Mouse (Mus musculus) hindbrain, embryonic 12.5 days (tissue): ENCODE measurements around the gene Epb41. TPM values are rescaled to one million over a fixed set of nuclear protein-coding genes. Genes with fewer than 3 reads are reported as not detected.

Experiments
- ATAC-seq: fragments of 200-750 bp; cut with Nextera tagmentation; 2 replicates; pipeline ENCODE4 v1.8.0; 2017; ENCODE audit warnings: moderate TSS enrichment; ENCODE audit not compliant: low FRiP score
- H3K27ac ChIP-seq: fragments of 300-500 bp; sonication (generic); 2 replicates; pipeline ENCODE4 v1.5.1; 2016; ENCODE audit warnings: mild to moderate bottlenecking
- H3K27me3 ChIP-seq: fragments of 300-500 bp; sonication (generic); 2 replicates; pipeline ENCODE4 v1.6.1; 2016; ENCODE audit warnings: mild to moderate bottlenecking
- H3K36me3 ChIP-seq: fragments of 300-500 bp; sonication (generic); 2 replicates; pipeline ENCODE4 v1.6.1; 2016; ENCODE audit warnings: mild to moderate bottlenecking
- H3K4me1 ChIP-seq: fragments of 300-500 bp; sonication (generic); 2 replicates; pipeline ENCODE4 v1.6.1; 2016
- H3K4me2 ChIP-seq: fragments of 300-500 bp; sonication (generic); replicated peaks from 2 replicates; pipeline ENCODE4 v1.6.1; 2016; ENCODE audit warnings: mild to moderate bottlenecking
- H3K4me3 ChIP-seq: fragments of 300-500 bp; sonication (generic); 2 replicates; pipeline ENCODE4 v1.5.1; 2016; ENCODE audit warnings: mild to moderate bottlenecking
- H3K9ac ChIP-seq: fragments of 300-500 bp; sonication (generic); 2 replicates; pipeline ENCODE4 v1.6.1; 2016; ENCODE audit warnings: mild to moderate bottlenecking, moderate library complexity
- H3K9me3 ChIP-seq: fragments of 300-500 bp; sonication (generic); replicated peaks from 2 replicates; pipeline ENCODE4 v1.6.1; 2016; ENCODE audit warnings: mild to moderate bottlenecking
- WGBS: fragments of 180-500 bp; shearing (Covaris S2); methylation state at CpG from one replicate; pipeline ENCODE4 v1.1.7; 2016; 5-methylcytosine and 5-hydroxymethylcytosine counted together
- polyA plus RNA-seq: library from polyadenylated mRNA; unstranded; fragments of >200 nt; fragmentation: Nextera tagmentation; extraction: Ambion mirVana; gene quantifications from 2 replicates; pipeline ENCODE4 v1.2.1, GENCODE M21; 2016

Gene Epb41
- polyA plus RNA-seq, 1 experiment from 2014 or later = 198 TPM

- Histone ChIP-seq H3K9ac (peak overlapping the region; percentile 62), H3K27me3 (peaks cover 98% of the 10 kb centered on the region), H3K27ac (no peak overlapping the region), H3K4me2 (peak overlapping the region; percentile 82), H3K4me1 (peaks cover 53% of the 10 kb centered on the region), H3K4me3 (peak overlapping the region; percentile 48), H3K9me3 (no peaks in the 10 kb centered on the region), H3K36me3 (peaks cover 20% of the 10 kb centered on the region)
- WGBS = 1% methylated on average over 65 of the region's 76 CpGs
- ATAC-seq = peak; percentile 18; the same call in 1 of the 2 replicates
Observed at GRCm38 (mm10) chr4:131920595-131921351, 154.3 kb downstream of the Epb41 start.

GRCm38 (mm10) chr4:131920141-131920594 lies 155.0 kb downstream of the Epb41 start:
- no peak for ATAC-seq
- peak overlapping the region; percentile 48 for H3K4me3 ChIP-seq
- H3K36me3 ChIP-seq = peaks cover 14% of the 10 kb centered on the region
- H3K27ac ChIP-seq = no peak overlapping the region
- peak overlapping the region; percentile 62 for H3K9ac ChIP-seq
- H3K4me2 ChIP-seq = peak overlapping the region; percentile 82
- peaks cover 98% of the 10 kb centered on the region for H3K27me3 ChIP-seq
- no peaks in the 10 kb centered on the region for H3K9me3 ChIP-seq
- WGBS = under 1% methylated on average over 50 of the region's 51 CpGs
- H3K4me1 ChIP-seq = peaks cover 59% of the 10 kb centered on the region

DNA sequence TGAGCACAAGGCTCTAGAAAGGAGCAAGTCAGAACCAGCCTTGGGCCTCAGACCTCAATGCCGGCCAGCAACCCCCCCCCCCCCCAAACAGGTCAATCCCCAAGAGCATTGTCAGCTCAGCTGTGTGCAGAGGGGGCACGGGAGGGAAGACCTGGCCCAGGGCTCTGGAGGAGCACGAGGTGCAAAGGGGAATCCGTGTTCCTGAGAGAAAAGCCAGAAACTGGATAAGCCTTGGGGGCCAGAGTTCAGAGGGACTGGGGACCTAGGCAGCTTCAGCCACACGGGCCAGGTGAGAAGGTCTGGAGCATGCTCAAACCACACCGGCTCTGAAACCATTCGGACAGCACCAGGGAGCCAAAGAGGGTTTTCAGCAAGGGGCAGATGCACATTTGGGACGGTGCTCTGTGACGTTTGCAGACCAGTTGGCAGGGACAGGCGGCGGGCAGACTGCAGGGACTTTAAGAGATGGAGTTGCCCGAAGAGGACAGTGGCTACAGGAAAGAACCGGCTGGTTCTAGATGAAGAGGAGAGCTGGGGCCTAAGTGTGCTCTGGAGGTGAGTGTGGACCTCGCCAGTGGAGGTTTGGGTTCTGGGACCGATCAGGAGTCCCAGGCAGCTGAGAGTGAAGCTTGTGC lies 155.5 kb downstream of the Epb41 start:
- Histone ChIP-seq H3K9me3 (no peaks in the 10 kb centered on the region), H3K36me3 (peaks cover 8% of the 10 kb centered on the region), H3K27me3 (peaks cover 93% of the 10 kb centered on the region), H3K4me2 (peak overlapping the region; percentile 82; the same call in 1 of the 2 replicates), H3K4me1 (peaks cover 64% of the 10 kb centered on the region), H3K9ac (no peak overlapping the region), H3K4me3 (peak overlapping the region; percentile 48; the same call in 1 of the 2 replicates), H3K27ac (no peak overlapping the region)
- 7% methylated on average over 15 of the region's 15 CpGs for WGBS
- no peak for ATAC-seq

DNA sequence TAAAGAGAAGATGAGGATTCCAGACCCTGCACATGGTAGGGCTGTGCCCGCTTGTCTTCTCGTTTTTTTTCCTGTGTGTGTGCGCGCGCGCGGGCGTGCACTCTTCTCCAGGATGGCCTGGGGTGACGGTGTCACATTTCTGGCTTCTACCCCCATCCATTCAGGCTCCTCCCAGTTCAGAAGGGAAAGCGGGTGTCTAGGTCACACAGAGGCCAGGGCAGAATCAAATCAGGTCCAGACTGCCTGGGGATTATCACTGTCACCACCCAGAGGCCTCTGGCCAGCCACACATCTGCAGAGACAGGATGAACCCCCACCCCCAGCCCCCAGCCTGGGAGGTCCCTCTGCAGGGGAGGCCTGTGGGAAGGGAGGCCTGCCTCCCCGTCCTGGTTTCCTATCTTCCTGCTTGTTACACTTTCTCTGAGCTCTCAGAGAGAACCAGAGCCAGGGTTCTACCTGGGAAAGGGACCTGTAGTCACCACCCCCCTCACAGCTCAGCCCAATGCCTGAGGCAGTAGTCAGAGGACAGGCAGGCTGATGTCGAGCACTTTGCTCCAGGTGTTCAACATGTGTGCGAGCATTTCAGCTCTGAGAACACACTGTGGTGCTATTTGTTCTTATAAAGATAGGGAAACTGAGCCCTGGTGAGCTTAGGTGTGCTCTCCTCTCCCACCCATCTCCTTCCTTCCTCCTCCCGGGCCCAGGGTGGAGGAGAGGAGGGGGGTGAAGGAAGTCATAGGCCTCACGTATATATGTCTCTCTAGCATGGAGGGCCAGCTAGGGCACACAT lies 156.2 kb downstream of the Epb41 start:
- no peak overlapping the region for H3K27ac ChIP-seq
- H3K4me1 ChIP-seq = peaks cover 70% of the 10 kb centered on the region
- no peak overlapping the region; the same call in 1 of the 2 replicates for H3K4me2 ChIP-seq
- no peak for ATAC-seq
- 10% methylated on average over 15 of the region's 15 CpGs for WGBS
- peaks cover 1% of the 10 kb centered on the region; the same call in 1 of the 2 replicates for H3K36me3 ChIP-seq
- no peaks in the 10 kb centered on the region for H3K9me3 ChIP-seq
- peaks cover 90% of the 10 kb centered on the region for H3K27me3 ChIP-seq
- no peak overlapping the region for H3K9ac ChIP-seq
- H3K4me3 ChIP-seq = no peak overlapping the region

GRCm38 (mm10) chr4:131918026-131918533 lies 157.0 kb downstream of the Epb41 start:
- ATAC-seq = no peak
- H3K4me1 ChIP-seq = peaks cover 71% of the 10 kb centered on the region
- H3K27ac ChIP-seq = no peak overlapping the region
- no peak overlapping the region for H3K4me2 ChIP-seq
- peaks cover 90% of the 10 kb centered on the region for H3K27me3 ChIP-seq
- H3K9ac ChIP-seq = no peak overlapping the region
- no peaks in the 10 kb centered on the region for H3K36me3 ChIP-seq
- H3K4me3 ChIP-seq = no peak overlapping the region
- H3K9me3 ChIP-seq = no peaks in the 10 kb centered on the region
- 55% methylated on average over 7 of the region's 7 CpGs for WGBS

DNA sequence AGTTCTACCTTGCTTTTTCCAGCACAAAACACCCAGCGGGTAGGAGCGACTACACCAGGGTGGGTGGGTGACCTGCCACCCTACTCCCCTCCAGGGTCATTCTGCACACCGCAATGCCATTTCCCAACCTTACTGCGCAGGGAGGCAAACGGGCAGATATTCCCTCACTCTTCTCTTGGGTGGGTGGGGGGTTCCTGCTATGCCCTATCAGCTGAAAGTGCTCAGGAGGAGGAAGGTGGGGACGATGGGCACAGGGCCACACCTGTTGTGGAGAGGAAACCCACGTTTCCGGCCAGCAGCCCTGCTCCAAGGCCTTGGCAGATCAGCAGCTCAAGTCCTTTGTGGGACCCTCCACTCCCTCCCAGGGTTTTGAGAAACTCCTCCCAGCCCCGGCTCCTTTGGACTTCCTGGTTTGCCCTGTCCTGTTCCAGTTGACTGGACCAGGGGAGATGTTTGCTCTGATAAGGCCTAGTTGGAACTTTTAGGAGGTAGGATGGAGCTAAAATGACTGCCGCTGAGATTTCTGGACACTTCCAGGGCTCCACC lies 158.0 kb downstream of the Epb41 start:
- no peak overlapping the region for H3K4me2 ChIP-seq
- no peak overlapping the region for H3K9ac ChIP-seq
- no peak for ATAC-seq
- H3K4me3 ChIP-seq = no peak overlapping the region
- peaks cover 64% of the 10 kb centered on the region for H3K4me1 ChIP-seq
- H3K27ac ChIP-seq = no peak overlapping the region
- WGBS = 78% methylated on average over 10 of the region's 10 CpGs
- H3K27me3 ChIP-seq = peaks cover 90% of the 10 kb centered on the region
- H3K9me3 ChIP-seq = no peaks in the 10 kb centered on the region
- no peaks in the 10 kb centered on the region for H3K36me3 ChIP-seq

- no peak for ATAC-seq
- no peak overlapping the region for H3K4me2 ChIP-seq
- H3K36me3 ChIP-seq = no peaks in the 10 kb centered on the region
- peaks cover 89% of the 10 kb centered on the region for H3K27me3 ChIP-seq
- H3K4me3 ChIP-seq = no peak overlapping the region
- no peak overlapping the region for H3K9ac ChIP-seq
- H3K4me1 ChIP-seq = peaks cover 59% of the 10 kb centered on the region
- no peaks in the 10 kb centered on the region for H3K9me3 ChIP-seq
- WGBS = 6% methylated on average over 15 of the region's 15 CpGs
- H3K27ac ChIP-seq = no peak overlapping the region
Observed at GRCm38 (mm10) chr4:131916425-131916824, 158.7 kb downstream of the Epb41 start.

GRCm38 (mm10) chr4:131915821-131916328 lies 159.2 kb downstream of the Epb41 start:
- no peak for ATAC-seq
- Histone ChIP-seq H3K4me2 (peak overlapping the region; percentile 46), H3K9ac (no peak overlapping the region; the same call in 1 of the 2 replicates), H3K4me1 (peaks cover 59% of the 10 kb centered on the region), H3K4me3 (no peak overlapping the region), H3K9me3 (no peaks in the 10 kb centered on the region), H3K27me3 (peaks cover 84% of the 10 kb centered on the region), H3K27ac (no peak overlapping the region), H3K36me3 (no peaks in the 10 kb centered on the region)
- 21% methylated on average over 13 of the region's 13 CpGs for WGBS

GRCm38 (mm10) chr4:131914891-131915469 lies 160.1 kb downstream of the Epb41 start:
- ATAC-seq = no peak
- H3K27me3 ChIP-seq = peaks cover 75% of the 10 kb centered on the region
- peaks cover 59% of the 10 kb centered on the region for H3K4me1 ChIP-seq
- peak overlapping the region; percentile 46 for H3K4me2 ChIP-seq
- peak overlapping the region; percentile 19 for H3K4me3 ChIP-seq
- no peak overlapping the region for H3K27ac ChIP-seq
- no peaks in the 10 kb centered on the region for H3K36me3 ChIP-seq
- WGBS = 2% methylated on average over 31 of the region's 31 CpGs
- no peaks in the 10 kb centered on the region for H3K9me3 ChIP-seq
- H3K9ac ChIP-seq = 0 out of 2 replicates have a peak overlapping the region, but pooled peaks have one; percentile 32

DNA sequence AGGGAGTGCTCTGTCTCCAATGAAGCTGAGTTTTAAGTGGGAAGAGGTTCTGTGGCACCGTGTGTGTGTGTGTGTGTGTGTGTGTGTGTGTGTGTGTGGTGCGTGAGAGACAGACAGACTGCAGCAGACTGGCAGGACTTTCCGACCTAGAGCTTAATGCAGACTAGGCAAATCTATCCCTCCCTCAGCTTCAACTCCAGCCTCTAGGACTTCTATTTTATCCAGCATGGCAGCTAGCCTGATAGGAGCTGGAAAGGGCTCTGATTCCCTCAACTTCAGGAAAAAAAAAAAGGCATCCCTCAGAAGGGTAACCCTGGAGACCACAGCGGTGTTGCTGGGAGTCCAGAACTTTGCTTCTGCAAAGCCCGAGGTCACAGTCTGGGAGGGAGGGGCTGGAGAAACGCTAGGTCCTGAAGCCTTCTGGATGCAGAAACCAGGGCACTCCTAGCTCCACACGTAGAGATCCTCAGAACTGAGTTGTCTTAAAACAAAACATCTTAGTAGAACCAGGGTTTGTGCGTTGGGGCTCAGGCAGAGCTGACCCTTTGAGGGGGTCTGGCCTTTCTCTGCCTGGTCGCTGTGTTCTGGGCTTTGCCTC lies 161.0 kb downstream of the Epb41 start:
- Histone ChIP-seq H3K9ac (no peak overlapping the region), H3K4me2 (no peak overlapping the region), H3K36me3 (no peaks in the 10 kb centered on the region), H3K4me3 (no peak overlapping the region), H3K4me1 (peaks cover 57% of the 10 kb centered on the region), H3K27ac (no peak overlapping the region), H3K9me3 (no peaks in the 10 kb centered on the region), H3K27me3 (peaks cover 67% of the 10 kb centered on the region)
- 5% methylated on average over 9 of the region's 9 CpGs for WGBS
- ATAC-seq = no peak

- no peak overlapping the region for H3K9ac ChIP-seq
- peaks cover 51% of the 10 kb centered on the region for H3K4me1 ChIP-seq
- no peak overlapping the region for H3K4me2 ChIP-seq
- ATAC-seq = no peak
- WGBS = 53% methylated on average over 10 of the region's 10 CpGs
- H3K27me3 ChIP-seq = peaks cover 60% of the 10 kb centered on the region
- no peak overlapping the region for H3K27ac ChIP-seq
- no peak overlapping the region for H3K4me3 ChIP-seq
- H3K9me3 ChIP-seq = no peaks in the 10 kb centered on the region
- H3K36me3 ChIP-seq = no peaks in the 10 kb centered on the region
Observed at GRCm38 (mm10) chr4:131913526-131913925, 161.6 kb downstream of the Epb41 start.
